Mouse (Mus musculus) WW6 (cell line): ENCODE results near the gene Eif4a2.

Source experiments
- DNase-seq: peaks from one replicate; pipeline ENCODE4 v3.0.0-alpha.2; 2013; ENCODE audit warnings: low read depth, low spot score

Gene Eif4a2

GRCm38 (mm10) chr16:23140911-23141310 lies 33.7 kb downstream of the Eif4a2 start:
- DNase-seq: no peak

GRCm38 (mm10) chr16:23144326-23144725 lies 37.1 kb downstream of the Eif4a2 start:
- DNase-seq: no peak

GRCm38 (mm10) chr16:23145211-23145610 lies 38.0 kb downstream of the Eif4a2 start:
- DNase-seq: no peak

- no peak for DNase-seq
Observed at GRCm38 (mm10) chr16:23146280-23146679, 39.0 kb downstream of the Eif4a2 start, which contains the start of gene Adipoq. TSS of gene Adipoq (plus strand) at chr16:23146536.

GRCm38 (mm10) chr16:23148936-23149335 lies 41.7 kb downstream of the Eif4a2 start:
- no peak for DNase-seq

- no peak for DNase-seq
Observed at GRCm38 (mm10) chr16:23149396-23149795, 42.2 kb downstream of the Eif4a2 start.

GRCm38 (mm10) chr16:23151423-23151822 lies 44.2 kb downstream of the Eif4a2 start:
- no peak for DNase-seq

- DNase-seq: no peak
Observed at GRCm38 (mm10) chr16:23154261-23154660, 47.0 kb downstream of the Eif4a2 start.

GRCm38 (mm10) chr16:23157013-23157412 lies 49.8 kb downstream of the Eif4a2 start:
- DNase-seq: no peak

- DNase-seq: no peak
Observed at GRCm38 (mm10) chr16:23158292-23158691, 51.0 kb downstream of the Eif4a2 start.

GRCm38 (mm10) chr16:23158957-23159356 lies 51.7 kb downstream of the Eif4a2 start:
- DNase-seq: no peak

- no peak for DNase-seq
Observed at GRCm38 (mm10) chr16:23159749-23160148, 52.5 kb downstream of the Eif4a2 start.

- DNase-seq: no peak
Observed at GRCm38 (mm10) chr16:23162116-23162515, 54.9 kb downstream of the Eif4a2 start.
